Mouse (Mus musculus) adipocyte (in vitro differentiated cells): ENCODE data around the gene Magi2.
"Not testable (repeated sequence)": the region's sequence is repeated elsewhere in the genome, so short reads cannot be mapped to it uniquely, and the experiment has no call there.

Experiments
- DNase-seq: peaks from one replicate; pipeline ENCODE4 v3.0.0-alpha.2; 2016; ENCODE audit warnings: low spot score

Gene Magi2

GRCm38 (mm10) chr5:20512377-20513126, 1285.7 kb downstream of the Magi2 start:
- no peak for DNase-seq

DNA sequence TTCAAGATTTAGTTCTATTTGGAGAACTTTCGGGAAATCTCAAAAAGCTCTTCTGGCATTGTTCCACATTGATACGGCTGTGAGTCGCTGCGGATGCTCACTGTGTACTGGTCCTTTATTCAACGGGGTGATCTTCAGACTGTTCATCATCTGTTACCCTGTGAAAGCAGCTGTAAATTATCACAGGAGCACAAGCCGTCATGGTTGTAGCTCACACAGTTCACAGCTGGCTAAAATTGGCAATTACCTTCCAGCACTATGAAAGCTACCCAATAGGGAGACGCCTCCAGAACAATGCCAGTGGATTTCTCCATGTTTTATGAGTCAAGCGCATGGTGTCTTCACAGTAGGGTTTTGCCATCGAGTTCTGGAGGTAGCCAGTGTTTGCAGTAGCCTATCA, 1294.8 kb downstream of the Magi2 start:
- DNase-seq, result no peak

GRCm38 (mm10) chr5:20522047-20522446, 1295.2 kb downstream of the Magi2 start:
- no peak for DNase-seq

- DNase-seq, result no peak
These were observed 1296.9 kb downstream of the Magi2 start for GRCm38 (mm10) chr5:20523776-20524175.

DNA sequence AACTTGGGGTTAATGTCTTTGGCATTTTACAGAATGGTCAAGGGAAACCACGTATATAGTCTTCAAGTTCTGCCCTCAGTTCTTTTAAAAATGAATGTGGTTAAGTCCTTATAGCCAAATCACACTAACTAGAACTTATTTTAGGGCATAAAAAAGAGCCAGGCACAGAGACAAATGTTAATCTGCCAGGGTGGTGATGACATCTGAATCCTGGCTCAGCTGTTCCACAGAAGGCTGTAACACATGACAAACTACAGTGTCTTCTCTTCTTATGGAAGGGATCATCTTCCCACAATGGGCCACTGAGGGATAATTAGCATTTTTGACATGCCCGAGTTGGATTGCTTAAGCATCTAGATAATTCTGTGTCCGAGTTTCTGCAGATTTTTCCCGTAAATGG, 1299.8 kb downstream of the Magi2 start:
- DNase-seq, result not testable (repeated sequence)

GRCm38 (mm10) chr5:20536544-20536943, 1309.7 kb downstream of the Magi2 start:
- DNase-seq, result no peak

DNA sequence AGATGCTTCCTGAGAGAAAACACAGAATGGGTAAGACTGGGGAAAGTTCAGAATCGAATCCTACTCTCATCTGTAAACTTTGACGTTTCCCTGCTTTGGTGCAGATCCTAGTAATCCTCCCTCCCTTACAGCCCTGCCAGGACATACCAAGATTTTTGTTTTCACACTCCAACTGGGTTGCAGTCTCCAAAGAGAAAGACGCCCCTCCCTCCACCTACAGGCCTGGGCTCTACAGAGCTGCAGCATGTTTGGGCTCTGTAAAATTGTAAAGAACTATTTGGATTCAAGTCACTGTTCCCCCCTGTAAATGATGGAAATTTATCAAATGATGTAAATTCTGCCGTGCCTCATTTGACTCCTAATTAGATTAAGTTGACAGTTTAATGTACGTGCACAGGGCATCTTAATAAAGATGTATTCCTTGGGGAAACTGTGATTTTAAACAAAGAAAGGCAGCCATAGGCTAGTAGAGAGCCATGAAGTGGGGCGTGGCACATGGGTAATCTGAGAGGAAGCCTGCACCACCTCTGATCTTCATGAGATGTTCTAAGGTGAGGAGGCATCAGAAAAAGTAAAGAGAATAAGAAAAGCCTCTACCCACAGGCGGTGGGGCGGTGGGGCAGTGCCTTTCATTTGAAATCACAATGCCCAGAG, 1310.7 kb downstream of the Magi2 start:
- DNase-seq, result no peak

DNA sequence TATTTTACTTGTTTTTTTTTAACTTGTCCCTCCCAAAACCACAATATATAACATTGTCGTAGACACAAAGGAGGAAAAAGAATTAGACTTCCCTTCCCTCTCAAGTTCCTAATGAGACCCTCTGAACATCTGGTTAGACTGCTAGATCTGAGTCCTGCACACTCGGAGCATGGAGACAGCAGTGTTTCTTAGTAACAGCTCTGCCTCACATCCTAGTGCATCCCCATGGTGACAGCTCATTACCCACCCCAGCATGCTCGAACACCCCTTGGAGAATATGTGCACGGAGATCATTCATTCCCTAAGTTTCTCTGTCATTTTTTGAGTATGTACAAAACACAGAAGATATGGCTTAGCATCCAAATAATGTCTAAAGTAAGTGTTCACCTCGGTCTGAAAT, 1317.5 kb downstream of the Magi2 start:
- no peak for DNase-seq

DNA sequence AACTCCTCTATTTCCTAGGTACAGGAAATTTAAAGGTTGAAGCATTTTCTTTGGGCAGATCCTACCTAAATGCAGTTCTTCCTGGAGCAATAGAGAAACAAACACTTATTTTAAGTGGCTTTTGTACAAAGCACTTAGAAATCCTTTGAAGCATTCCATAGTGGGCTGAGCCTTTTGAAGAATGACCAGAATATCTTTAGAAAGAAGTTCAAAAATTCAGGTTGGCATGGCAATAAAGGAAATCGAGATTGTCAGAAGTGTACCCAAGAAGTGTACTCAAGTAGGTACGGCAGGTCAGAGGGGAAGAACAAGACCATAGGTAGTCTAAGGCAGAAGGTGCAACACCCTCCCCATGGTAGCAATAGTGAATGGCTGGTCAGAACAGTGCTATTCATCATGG, 1332.5 kb downstream of the Magi2 start:
- DNase-seq, result no peak

GRCm38 (mm10) chr5:20559821-20560220, 1333.0 kb downstream of the Magi2 start:
- DNase-seq, result no peak

DNA sequence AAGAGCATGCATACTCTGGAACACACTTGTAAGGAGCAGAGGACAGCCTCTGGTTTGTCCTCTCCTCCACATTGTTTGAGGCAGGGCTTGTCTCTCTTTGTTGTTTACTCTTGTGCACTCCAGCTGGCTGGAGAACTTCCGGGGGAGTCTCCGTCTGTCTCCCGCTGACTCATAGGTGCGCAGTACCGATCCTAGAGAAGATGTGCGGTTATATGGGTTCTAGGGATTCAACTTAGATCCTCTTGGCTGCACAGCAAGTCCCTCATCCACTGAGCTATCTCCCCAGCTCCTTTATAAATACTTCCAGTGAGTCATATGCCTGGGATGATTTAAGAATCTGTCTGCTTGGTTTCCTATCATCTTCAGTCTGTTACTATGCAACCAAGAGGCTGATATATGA, 1341.6 kb downstream of the Magi2 start:
- no peak for DNase-seq

DNA sequence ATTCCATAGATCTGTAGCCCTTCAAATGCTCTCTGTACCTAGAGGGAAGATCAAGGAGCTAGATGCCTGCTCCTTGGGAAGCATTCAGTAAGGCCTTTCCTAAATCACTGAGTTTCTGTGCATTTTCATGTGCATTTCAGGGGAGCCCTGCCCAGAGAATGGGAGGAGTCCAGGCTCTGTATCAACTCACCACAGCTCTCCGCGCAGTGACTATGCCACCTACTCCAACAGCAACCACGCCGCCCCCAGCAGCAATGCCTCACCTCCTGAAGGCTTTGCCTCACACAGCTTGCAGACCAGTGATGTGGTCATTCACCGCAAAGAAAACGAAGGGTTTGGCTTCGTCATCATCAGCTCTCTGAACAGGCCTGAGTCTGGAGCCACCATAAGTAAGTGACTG, 1342.1 kb downstream of the Magi2 start:
- DNase-seq, result no peak

DNA sequence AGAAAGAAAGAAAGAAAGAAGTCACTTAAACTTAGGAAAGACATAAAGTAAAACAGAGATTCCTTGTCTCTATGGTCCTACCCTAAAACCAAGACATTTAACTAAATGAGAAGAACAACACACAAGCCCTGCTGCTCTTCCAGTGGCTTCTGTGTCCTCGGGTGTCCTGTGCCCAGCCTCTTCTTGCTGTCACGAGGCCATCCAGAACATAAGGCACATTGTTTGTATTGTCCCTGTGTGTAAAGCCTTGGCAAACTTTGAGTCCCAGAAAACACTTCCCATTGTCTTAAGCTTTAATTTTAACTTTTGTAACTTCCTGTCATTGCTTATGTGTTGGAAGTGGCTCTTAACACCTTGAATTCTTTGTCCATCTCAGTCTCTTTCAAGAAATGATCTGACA, 1348.0 kb downstream of the Magi2 start:
- no peak for DNase-seq

DNA sequence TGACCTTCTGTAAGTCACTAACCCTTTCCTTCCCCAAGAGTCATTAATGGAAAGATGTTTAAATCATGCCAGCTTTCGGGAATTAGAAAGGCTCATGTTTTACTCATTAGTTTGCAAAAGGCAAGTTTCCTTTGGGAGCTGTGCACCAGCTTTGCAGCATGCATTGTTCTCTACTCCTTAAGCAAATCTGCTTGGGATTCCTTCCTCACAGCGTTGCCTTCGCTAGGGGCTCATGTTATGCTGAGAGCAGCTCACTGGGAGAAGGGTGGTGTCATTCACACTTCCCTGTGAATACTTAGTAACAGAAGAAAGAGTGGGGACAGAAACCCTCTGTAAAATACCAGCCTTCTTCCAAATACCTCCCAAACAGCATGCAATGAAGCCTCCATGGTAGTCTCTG, 1349.0 kb downstream of the Magi2 start:
- no peak for DNase-seq

GRCm38 (mm10) chr5:20576266-20576665, 1349.4 kb downstream of the Magi2 start:
- no peak for DNase-seq

- DNase-seq, result no peak
These were observed 1351.8 kb downstream of the Magi2 start for GRCm38 (mm10) chr5:20578666-20579065.

- no peak for DNase-seq
These were observed 1353.8 kb downstream of the Magi2 start for GRCm38 (mm10) chr5:20580619-20581018.

DNA sequence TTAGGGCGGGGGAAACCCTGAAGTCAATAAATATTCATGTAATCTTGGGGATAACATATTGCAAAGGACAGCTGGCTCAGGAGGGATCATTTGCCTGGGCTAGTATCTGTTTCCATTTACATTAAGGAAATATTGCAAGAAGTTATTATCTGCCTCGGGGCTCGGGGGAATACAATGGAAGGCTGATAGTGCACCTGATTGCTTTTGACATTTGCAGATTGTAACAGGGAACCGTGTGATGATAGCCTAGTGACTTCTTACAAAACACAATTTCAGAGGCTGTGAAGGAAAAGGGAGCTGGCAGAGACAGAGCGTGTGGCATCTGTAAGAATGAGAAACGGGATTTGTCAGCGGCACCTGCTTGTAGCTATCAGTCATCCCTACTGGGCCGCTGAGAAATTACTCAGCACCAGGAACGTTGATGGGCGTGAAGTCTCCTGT, 1356.2 kb downstream of the Magi2 start:
- no peak for DNase-seq

DNA sequence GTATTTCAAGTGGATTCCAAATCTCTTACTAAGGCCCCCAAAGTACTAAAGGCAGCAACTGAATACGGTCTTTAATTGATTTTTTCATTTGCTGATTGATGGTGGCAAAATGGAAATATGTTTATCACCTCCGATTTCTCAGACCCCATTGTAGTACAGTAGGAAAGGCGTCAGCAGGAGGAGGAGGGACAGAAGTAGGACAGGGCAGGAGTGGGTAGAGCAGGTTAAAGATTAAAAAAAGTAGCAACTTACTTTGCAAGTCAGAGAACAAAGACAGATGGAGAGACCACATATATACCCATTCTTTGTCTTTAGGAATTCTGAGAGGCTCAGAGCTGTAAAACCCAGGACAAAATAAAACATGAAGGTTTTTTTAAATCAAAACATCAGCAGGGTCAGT, 1356.8 kb downstream of the Magi2 start:
- no peak for DNase-seq

DNA sequence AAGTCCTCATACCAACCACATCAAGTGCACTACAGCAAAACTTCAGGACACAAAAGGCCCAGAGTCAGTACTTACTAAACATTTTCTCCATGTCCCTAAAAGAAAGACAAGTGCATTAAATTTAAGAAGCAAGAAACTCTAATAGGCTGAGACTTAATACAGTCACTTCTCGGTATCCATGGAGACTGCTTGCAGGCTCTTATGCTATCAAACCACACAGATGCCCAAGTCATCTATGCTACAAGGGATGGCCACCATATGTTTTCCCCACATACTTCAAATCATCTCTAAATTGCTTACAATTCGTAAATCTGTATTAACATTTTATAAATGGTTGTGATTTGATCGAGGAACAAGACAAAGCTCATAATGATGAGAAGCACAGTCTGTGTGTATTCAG, 1357.9 kb downstream of the Magi2 start:
- DNase-seq, result no peak

DNA sequence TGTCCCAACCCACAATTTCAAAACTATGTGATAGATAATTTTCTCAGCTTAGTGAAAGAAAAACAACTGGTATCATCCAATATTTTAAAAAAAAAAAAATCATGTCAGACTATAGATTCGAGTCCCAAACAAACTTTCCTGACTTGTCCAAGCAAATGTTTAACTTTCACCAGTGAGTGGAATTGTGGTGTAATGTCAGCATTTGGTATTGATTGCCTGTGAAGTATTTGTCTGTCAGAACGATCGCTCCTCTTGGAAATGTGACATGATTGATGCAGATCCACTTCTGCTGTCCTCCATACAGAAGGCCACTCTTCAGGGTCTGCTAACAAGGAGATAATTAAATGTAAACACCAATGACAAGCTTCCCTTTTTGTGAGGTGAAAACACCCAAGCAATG, 1362.9 kb downstream of the Magi2 start:
- DNase-seq, result no peak

- DNase-seq, result no peak
These were observed 1371.4 kb downstream of the Magi2 start for GRCm38 (mm10) chr5:20598196-20598595.

DNA sequence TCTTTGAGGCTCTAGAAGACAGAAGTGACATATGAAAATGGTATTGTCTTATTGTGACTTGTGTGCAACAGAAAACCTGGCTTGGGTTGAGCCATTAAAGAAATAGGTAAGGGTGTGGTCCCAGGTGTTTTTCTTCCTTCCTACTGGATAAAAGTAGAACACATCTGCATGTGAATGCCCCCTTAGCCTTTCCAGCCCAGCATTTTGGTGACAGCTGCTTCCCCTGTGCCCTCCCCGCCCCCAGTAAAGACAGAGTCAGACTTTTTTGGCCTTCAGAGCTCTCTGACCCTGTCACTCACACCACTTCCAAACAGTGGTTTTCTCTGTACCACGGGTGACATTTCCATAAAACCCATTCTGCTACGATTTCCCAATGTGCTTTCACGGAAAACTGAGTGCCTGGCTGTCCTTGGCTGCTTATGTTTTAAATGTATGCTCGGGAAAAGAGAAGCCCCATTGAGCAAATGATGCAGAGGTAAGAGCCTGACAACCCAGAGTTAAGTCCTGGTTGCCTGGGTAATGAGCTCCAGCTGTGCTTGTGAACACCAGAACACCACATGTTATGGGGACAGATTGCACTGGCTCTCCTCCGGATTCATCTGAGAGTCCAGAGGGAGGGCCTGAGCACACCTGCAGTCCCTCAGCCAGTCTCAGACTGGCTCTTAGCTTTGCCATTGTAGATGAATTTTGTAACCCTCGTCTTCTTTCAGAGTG, 1377.1 kb downstream of the Magi2 start:
- no peak for DNase-seq
